Mouse (Mus musculus) lung, postnatal 0 days (tissue): Measurements from ENCODE around the gene Ano3.

ENCODE experiments used
- CTCF ChIP-seq: IDR thresholded peaks from 2 replicates; pipeline ENCODE4 v1.5.1; 2016; ENCODE audit warnings: antibody characterized with exemption, mild to moderate bottlenecking
- EP300 ChIP-seq: IDR thresholded peaks from 2 replicates; pipeline ENCODE4 v1.6.1; 2016; ENCODE audit warnings: antibody characterized with exemption, mild to moderate bottlenecking, control low read depth

DNA sequence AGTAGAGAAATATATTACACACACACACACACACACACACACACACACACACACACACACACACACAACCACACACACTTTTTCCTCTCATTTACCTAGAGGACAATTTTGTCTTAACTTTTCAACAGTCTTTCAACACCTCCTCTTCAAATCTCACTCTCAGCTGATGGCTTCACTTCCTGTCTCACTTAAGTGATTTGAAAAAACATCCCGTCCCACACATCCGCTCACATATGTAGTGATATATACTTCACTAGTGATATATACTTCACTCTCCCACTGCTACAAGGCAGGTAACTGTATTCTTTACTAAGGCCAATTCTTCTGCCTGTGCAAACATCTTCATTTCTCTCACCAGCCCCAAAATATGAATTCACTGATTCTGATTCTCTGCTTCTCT, 28.9 kb upstream of the Ano3 start:
- no peak for TF ChIP-seq EP300
- TF ChIP-seq CTCF, result no peak
